Mouse (Mus musculus) CH12.LX (cell line): Measurements from ENCODE around the gene Atp13a4. TPM values are rescaled to one million over a fixed set of nuclear protein-coding genes. Genes with fewer than 3 reads are reported as not detected.

ENCODE experiments used
- DNase-seq: peaks from one replicate; pipeline ENCODE4 v3.0.0-alpha.2; 2013; ENCODE audit errors: extremely low read depth
- H3K27ac ChIP-seq: 2 replicates; pipeline ENCODE4 v1.5.1; 2012; ENCODE audit warnings: low read depth, mild to moderate bottlenecking, control low read depth, moderate library complexity; ENCODE audit not compliant: insufficient read depth
- H3K27me3 ChIP-seq: replicated peaks from 2 replicates; pipeline ENCODE3; 2012; ENCODE audit warnings: inconsistent platforms
- H3K36me3 ChIP-seq, 2 experiments: replicated peaks in 1 of 2; 2 replicates each; pipeline versions ENCODE3 to v1.6.1; 2012; ENCODE audit warnings: inconsistent platforms in 1 of 2, low read length in 1 of 2, mild to moderate bottlenecking in 1 of 2, mixed read lengths in 1 of 2, moderate library complexity in 1 of 2; ENCODE audit not compliant: control insufficient read depth in 1 of 2, insufficient read depth in 1 of 2
- H3K4me1 ChIP-seq, 2 experiments: 2 replicates each; pipeline ENCODE4 v1.6.1; 2012; ENCODE audit warnings: inconsistent platforms in 1 of 2, moderate library complexity in 1 of 2; ENCODE audit not compliant: insufficient read depth in 2 of 2, control insufficient read depth in 1 of 2
- H3K4me2 ChIP-seq: 2 replicates; pipeline ENCODE4 v1.6.1; 2012; ENCODE audit warnings: low read depth, mild to moderate bottlenecking, control low read depth; ENCODE audit not compliant: poor library complexity, insufficient read depth, severe bottlenecking
- H3K4me3 ChIP-seq, 3 experiments: fragments of 150-350 bp in 1 of 3; sonication (generic) in 1 of 3; replicated peaks in 1 of 3; 2 replicates each; pipeline versions ENCODE3 to v1.5.1; 2011 to 2012; ENCODE audit warnings: low read depth in 2 of 3, low read length in 2 of 3, mild to moderate bottlenecking in 2 of 3, moderate library complexity in 2 of 3, control low read depth in 1 of 3, improper control_type of control experiment in 1 of 3, inconsistent platforms in 1 of 3, mixed read lengths in 1 of 3; ENCODE audit not compliant: poor library complexity in 1 of 3
- H3K79me2 ChIP-seq: replicated peaks from 2 replicates; pipeline ENCODE4 v1.6.1; 2012; ENCODE audit warnings: mild to moderate bottlenecking, moderate library complexity; ENCODE audit not compliant: control insufficient read depth, poor library complexity, insufficient read depth, severe bottlenecking; ENCODE audit errors: extremely low read depth
- H3K9ac ChIP-seq: 2 replicates; pipeline ENCODE4 v1.6.1; 2012; ENCODE audit warnings: low read depth, mild to moderate bottlenecking, control low read depth, moderate library complexity; ENCODE audit not compliant: insufficient read depth
- H3K9me3 ChIP-seq: replicated peaks from 2 replicates; pipeline ENCODE3; 2012; ENCODE audit warnings: low read length, inconsistent platforms, mixed read lengths
- BHLHE40 ChIP-seq: IDR thresholded peaks from 2 replicates; pipeline ENCODE4 v1.6.1; 2011; ENCODE audit warnings: mild to moderate bottlenecking, low read depth, low read length, improper control_type of control experiment
- CHD1 ChIP-seq: IDR thresholded peaks from 2 replicates; pipeline ENCODE4 v1.6.1; 2012; ENCODE audit warnings: low read depth, low read length, improper control_type of control experiment, inconsistent platforms
- E2F4 ChIP-seq: IDR thresholded peaks from 2 replicates; pipeline ENCODE4 v1.6.1; 2011; ENCODE audit warnings: low read depth, low read length, improper control_type of control experiment; ENCODE audit not compliant: insufficient replicate concordance
- ELF1 ChIP-seq: IDR thresholded peaks from 2 replicates; pipeline ENCODE4 v1.6.1; 2014; ENCODE audit warnings: low read depth, mild to moderate bottlenecking, inconsistent platforms, low read length, improper control_type of control experiment
- EP300 ChIP-seq: IDR thresholded peaks from 2 replicates; pipeline ENCODE4 v1.6.1; 2011; ENCODE audit warnings: low read length, improper control_type of control experiment
- GABPA ChIP-seq: IDR thresholded peaks from 2 replicates; pipeline ENCODE4 v1.6.1; 2012; ENCODE audit warnings: low read depth, low read length, improper control_type of control experiment, inconsistent platforms; ENCODE audit not compliant: insufficient replicate concordance
- MAX ChIP-seq: IDR thresholded peaks from 2 replicates; pipeline ENCODE4 v1.6.1; 2011; ENCODE audit warnings: low read length, improper control_type of control experiment
- MAZ ChIP-seq: IDR thresholded peaks from 2 replicates; pipeline ENCODE4 v1.6.1; 2012; ENCODE audit warnings: low read depth, mild to moderate bottlenecking, inconsistent platforms, low read length, improper control_type of control experiment, moderate library complexity
- MEF2A ChIP-seq: IDR thresholded peaks from 2 replicates; pipeline ENCODE4 v1.6.1; 2014; ENCODE audit warnings: low read depth, mild to moderate bottlenecking, inconsistent platforms, low read length, improper control_type of control experiment, borderline replicate concordance
- MXI1 ChIP-seq: IDR thresholded peaks from 2 replicates; pipeline ENCODE4 v1.6.1; 2011; ENCODE audit warnings: mild to moderate bottlenecking, low read depth, low read length, improper control_type of control experiment
- NELFE ChIP-seq: IDR thresholded peaks from 2 replicates; pipeline ENCODE4 v1.6.1; 2011; ENCODE audit warnings: low read depth, low read length, improper control_type of control experiment
- PAX5 ChIP-seq: IDR thresholded peaks from 2 replicates; pipeline ENCODE4 v1.6.1; 2012; ENCODE audit warnings: low read length, inconsistent platforms, mixed read lengths
- RAD21 ChIP-seq: IDR thresholded peaks from 2 replicates; pipeline ENCODE4 v1.6.1; 2011; ENCODE audit warnings: low read depth, mild to moderate bottlenecking, low read length, improper control_type of control experiment, moderate library complexity
- SIN3A ChIP-seq: IDR thresholded peaks from 2 replicates; pipeline ENCODE4 v1.6.1; 2012; ENCODE audit warnings: low read length, improper control_type of control experiment, inconsistent platforms
- USF1 ChIP-seq: IDR thresholded peaks from 2 replicates; pipeline ENCODE4 v1.6.1; 2014; ENCODE audit warnings: low read depth, mild to moderate bottlenecking, inconsistent platforms, low read length, improper control_type of control experiment
- ZC3H11A ChIP-seq: IDR thresholded peaks from 2 replicates; pipeline ENCODE4 v1.6.1; 2012; ENCODE audit warnings: low read depth, mild to moderate bottlenecking, inconsistent platforms, low read length, improper control_type of control experiment
- ZNF384 ChIP-seq: IDR thresholded peaks from 2 replicates; pipeline ENCODE4 v1.6.1; 2012; ENCODE audit warnings: low read depth, low read length, improper control_type of control experiment, inconsistent platforms
- dilution Hi-C: fragments of 300-500 bp; cut with MboI; formaldehyde crosslinking; loops from 2 replicates; pipeline ENCODE4 v1.14.3; 2020; ENCODE audit warnings: low sequenced_read_pairs; ENCODE audit not compliant: extremely low pct_unique_long_range_greater_than_20kb, extremely low pct_ligation_motif_present
- in situ Hi-C: fragments of 300-500 bp; cut with MboI; formaldehyde crosslinking; loops from 3 replicates; pipeline ENCODE4 v1.14.3; 2019; ENCODE audit warnings: low sequenced_read_pairs, low pct_ligation_motif_present, low pct_unique_long_range_greater_than_20kb, mixed read lengths
- polyA plus RNA-seq: library from polyadenylated mRNA; unstranded; fragments of >175 nt; gene quantifications from 2 replicates; pipeline ENCODE4 v1.2.1, GENCODE M21; 2012; ENCODE audit warnings: low read depth; ENCODE audit not compliant: insufficient read length
- total RNA-seq, 2 experiments: library from RNA; depleted of rRNA; stranded (reverse); fragments of 300-350 nt in 1 of 2; fragments of >200 nt in 1 of 2; gene quantifications; 2 replicates each; pipeline ENCODE4 v1.2.3; 2012 to 2014

Atp13a4 gene
- total and polyA plus RNA-seq, 3 experiments = not detected

GRCm38 (mm10) chr16:29442126-29442525, 102.5 kb downstream of the Atp13a4 start:
- H3K27ac ChIP-seq = no peak overlapping the region
- H3K9ac ChIP-seq = no peak overlapping the region
- no peak overlapping the region for H3K4me3 ChIP-seq
- H3K4me2 ChIP-seq = no peak overlapping the region
- in situ Hi-C loops = no loop called here
- TF ChIP-seq MAZ (no peak), ZNF384 (no peak), EP300 (no peak), RAD21 (no peak), SIN3A (no peak), NELFE (no peak), MAX (no peak), MEF2A (no peak), ZC3H11A (no peak), CHD1 (no peak)
- dilution Hi-C loops = no loop called here
- H3K27me3 ChIP-seq = no peaks in the 10 kb centered on the region
- no peaks in the 10 kb centered on the region for H3K36me3 ChIP-seq
- no peaks in the 10 kb centered on the region for H3K9me3 ChIP-seq
- no peak for DNase-seq
- no peaks in the 10 kb centered on the region for H3K79me2 ChIP-seq
- H3K4me1 ChIP-seq = peaks cover 0 to 3% of the 10 kb centered on the region in 2 experiments; a peak in 1 of 4 replicates

- Histone ChIP-seq H3K9ac (no peak overlapping the region), H3K79me2 (no peaks in the 10 kb centered on the region), H3K27ac (no peak overlapping the region), H3K4me3 (no peak overlapping the region), H3K36me3 (no peaks in the 10 kb centered on the region), H3K4me2 (no peak overlapping the region), H3K4me1 (peaks cover 0 to 3% of the 10 kb centered on the region in 2 experiments; a peak in 1 of 4 replicates), H3K9me3 (no peaks in the 10 kb centered on the region)
- dilution Hi-C loops = no loop called here
- DNase-seq = no peak
- no peak for TF ChIP-seq E2F4
- TF ChIP-seq, all 38 proteins: peak for 0
- in situ Hi-C loops = no loop called here
- H3K27me3 ChIP-seq = no peaks in the 10 kb centered on the region
Measured at GRCm38 (mm10) chr16:29441405-29441985, 103.2 kb downstream of the Atp13a4 start.

- no peaks in the 10 kb centered on the region for H3K79me2 ChIP-seq
- no peak for DNase-seq
- dilution Hi-C loops = no loop called here
- in situ Hi-C loops = no loop called here
- no peak for TF ChIP-seq PAX5
- no peak for TF ChIP-seq MAX
- no peak for TF ChIP-seq GABPA
- no peak for TF ChIP-seq ELF1
- TF ChIP-seq ZNF384 = no peak
- no peak for TF ChIP-seq BHLHE40
- TF ChIP-seq MXI1 = no peak
- no peak for TF ChIP-seq USF1
- H3K9ac ChIP-seq = no peak overlapping the region
- no peaks in the 10 kb centered on the region for H3K27me3 ChIP-seq
- H3K4me3 ChIP-seq = no peak overlapping the region
- no peak overlapping the region for H3K27ac ChIP-seq
- no peaks in the 10 kb centered on the region for H3K9me3 ChIP-seq
- H3K4me2 ChIP-seq = no peak overlapping the region
- no peaks in the 10 kb centered on the region for H3K36me3 ChIP-seq
- peaks cover 0 to 3% of the 10 kb centered on the region in 2 experiments; a peak in 1 of 4 replicates for H3K4me1 ChIP-seq
Measured at GRCm38 (mm10) chr16:29438045-29438444, 106.6 kb downstream of the Atp13a4 start.
